Mouse (Mus musculus): ENCODE measurements at regions not wholly inside any gene's neighbourhood (a gene's known extent, or its start where the extent isn't known, plus 50 kb on each side); places are given as distances from the start of the nearest gene placed in this dataset.

- TF ChIP-seq CTCF (IDR thresholded peaks at IDR 0.05), result no peak
- no peak for DNase-seq (ENCODE audit: extremely low spot score in 1 of 2, low spot score in 2 of 2)
- intact Hi-C loops (cut with DNase I), result no loop called here
- Histone ChIP-seq H3K4me3 (no peak overlapping the region), H3K27ac (no peak overlapping the region)
Measured at GRCm38 (mm10) chr15:86925081-86925749, 618.9 kb upstream of the Fam19a5 start.

GRCm38 (mm10) chr15:86932345-86933075 lies 611.6 kb upstream of the Fam19a5 start:
- H3K27ac ChIP-seq, result no peak overlapping the region

GRCm38 (mm10) chr15:86937364-86937763 lies 606.7 kb upstream of the Fam19a5 start:
- no peak overlapping the region for H3K27ac ChIP-seq
- no peak overlapping the region for H3K4me3 ChIP-seq
- intact Hi-C loops (cut with DNase I), result no loop called here
- no peak for DNase-seq (ENCODE audit: extremely low spot score in 1 of 2, low spot score in 2 of 2)
- TF ChIP-seq CTCF (IDR thresholded peaks at IDR 0.05), result no peak

More at GRCm38 (mm10) chr15:86932345-86933075, 611.6 kb upstream of the Fam19a5 start:
- no peak overlapping the region for H3K4me3 ChIP-seq
- intact Hi-C loops (cut with DNase I), result no loop called here
- no peak for TF ChIP-seq CTCF (IDR thresholded peaks at IDR 0.05)
- no peak for DNase-seq (ENCODE audit: extremely low spot score in 1 of 2, low spot score in 2 of 2)

DNA sequence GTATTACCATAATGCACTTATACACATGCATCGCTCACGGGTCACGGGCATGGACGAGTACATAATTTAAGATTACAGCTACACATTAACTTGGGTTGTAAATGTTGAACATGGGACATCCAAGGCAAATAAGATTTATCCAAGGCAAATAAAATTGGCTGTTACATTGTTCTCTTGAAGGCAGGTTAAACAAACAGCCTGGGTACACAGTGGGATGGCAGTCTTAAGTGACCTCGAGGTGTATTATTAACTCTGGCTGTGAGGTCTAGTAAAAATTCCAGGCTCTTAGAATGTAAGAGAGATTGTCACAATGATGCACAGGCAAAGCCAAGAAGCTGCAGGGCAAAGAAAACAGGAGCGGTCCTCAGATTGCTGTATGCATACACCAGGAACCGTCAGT lies 599.6 kb upstream of the Fam19a5 start:
- no peak for DNase-seq (ENCODE audit: extremely low spot score in 1 of 2, low spot score in 2 of 2)
- no peak overlapping the region for H3K27ac ChIP-seq
- no peak overlapping the region for H3K4me3 ChIP-seq
- TF ChIP-seq CTCF (IDR thresholded peaks at IDR 0.05), result no peak
- intact Hi-C loops (cut with DNase I), result no loop called here

- Histone ChIP-seq H3K4me3 (no peak overlapping the region), H3K27ac (no peak overlapping the region)
- no peak for DNase-seq (ENCODE audit: extremely low spot score in 1 of 2, low spot score in 2 of 2)
- no peak for TF ChIP-seq CTCF (IDR thresholded peaks at IDR 0.05)
- intact Hi-C loops (cut with DNase I), result no loop called here
Measured at GRCm38 (mm10) chr15:86952593-86952992, 591.5 kb upstream of the Fam19a5 start.

GRCm38 (mm10) chr15:86957872-86958271 lies 586.2 kb upstream of the Fam19a5 start:
- Histone ChIP-seq H3K4me3 (no peak overlapping the region), H3K27ac (no peak overlapping the region)
- intact Hi-C loops (cut with DNase I), result no loop called here
- TF ChIP-seq CTCF (IDR thresholded peaks at IDR 0.05), result no peak
- no peak for DNase-seq (ENCODE audit: extremely low spot score in 1 of 2, low spot score in 2 of 2)

GRCm38 (mm10) chr15:86962921-86963320 lies 581.2 kb upstream of the Fam19a5 start:
- Histone ChIP-seq H3K27ac (no peak overlapping the region), H3K4me3 (no peak overlapping the region)
- intact Hi-C loops (cut with DNase I), result no loop called here
- no peak for TF ChIP-seq CTCF (IDR thresholded peaks at IDR 0.05)
- DNase-seq (ENCODE audit: extremely low spot score in 1 of 2, low spot score in 2 of 2), result no peak

GRCm38 (mm10) chr15:86963486-86963885 lies 580.6 kb upstream of the Fam19a5 start:
- no peak overlapping the region for H3K4me3 ChIP-seq
- no peak overlapping the region for H3K27ac ChIP-seq
- intact Hi-C loops (cut with DNase I), result no loop called here
- no peak for DNase-seq (ENCODE audit: extremely low spot score in 1 of 2, low spot score in 2 of 2)
- TF ChIP-seq CTCF (IDR thresholded peaks at IDR 0.05), result no peak

DNA sequence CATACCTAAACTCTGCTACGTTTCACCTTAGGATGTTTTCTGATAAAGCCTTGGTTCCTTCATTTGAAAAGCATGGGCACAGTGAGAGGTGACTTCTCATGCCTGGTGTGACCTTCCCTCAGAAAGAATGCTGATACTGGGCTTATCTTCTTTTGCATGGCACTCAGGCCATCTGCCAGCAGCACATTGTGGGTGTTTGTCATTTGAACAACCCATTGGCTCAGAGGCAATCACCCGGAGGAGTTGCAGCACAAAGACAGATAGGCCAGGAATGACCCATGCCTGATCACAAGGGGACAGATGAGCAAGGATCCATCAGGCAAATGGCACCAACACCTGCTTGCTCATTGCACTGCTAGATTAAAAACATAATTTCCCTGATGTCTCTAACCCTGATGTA lies 572.7 kb upstream of the Fam19a5 start:
- no peak for DNase-seq (ENCODE audit: extremely low spot score in 1 of 2, low spot score in 2 of 2)
- intact Hi-C loops (cut with DNase I), result no loop called here
- TF ChIP-seq CTCF (IDR thresholded peaks at IDR 0.05), result no peak

DNA sequence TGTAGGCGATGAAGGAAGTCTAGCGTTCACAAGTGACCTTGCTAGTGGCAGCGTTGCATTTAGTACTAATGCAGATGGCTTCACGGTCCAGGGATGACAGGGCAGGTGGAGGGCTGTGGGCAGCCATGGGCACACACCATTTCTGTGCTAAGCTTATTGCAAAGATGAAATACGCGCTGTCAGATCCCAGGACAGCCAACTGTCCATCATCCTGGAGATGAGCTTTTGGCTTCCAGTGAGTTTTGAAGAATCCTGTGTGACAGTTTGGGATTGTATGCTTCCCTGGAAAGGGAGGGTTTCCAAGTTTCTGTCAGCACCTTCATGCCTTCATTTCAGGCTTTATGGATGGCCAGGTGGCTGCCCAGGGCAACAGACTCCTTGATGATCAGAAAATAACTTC lies 547.9 kb upstream of the Fam19a5 start:
- no peak for DNase-seq (ENCODE audit: extremely low spot score in 1 of 2, low spot score in 2 of 2)
- intact Hi-C loops (cut with DNase I), result no loop called here
- H3K4me3 ChIP-seq, result no peak overlapping the region
- H3K27ac ChIP-seq, result no peak overlapping the region
- TF ChIP-seq CTCF (IDR thresholded peaks at IDR 0.05), result no peak

More for the DNA sequence above, 572.7 kb upstream of the Fam19a5 start:
- Histone ChIP-seq H3K4me3 (no peak overlapping the region), H3K27ac (no peak overlapping the region)

DNA sequence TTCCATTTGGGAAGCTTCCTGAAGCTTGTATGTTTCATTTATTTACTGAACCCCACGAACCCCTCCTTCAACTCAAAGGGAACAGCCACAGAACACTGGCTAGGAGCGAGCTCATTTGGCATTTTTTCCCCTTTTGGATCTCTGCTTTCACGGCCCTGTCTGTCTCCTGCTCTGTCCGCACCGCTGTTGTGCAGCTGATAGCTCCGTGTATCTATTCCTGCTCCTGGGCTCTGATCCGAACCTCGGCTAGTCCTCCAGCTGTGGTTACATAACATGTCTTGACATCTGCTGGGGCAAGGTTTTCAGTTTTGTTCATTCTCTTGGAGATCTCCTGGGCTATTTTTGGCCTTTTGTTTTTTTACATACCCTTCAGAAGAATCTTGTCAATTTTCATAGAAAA lies 525.1 kb upstream of the Fam19a5 start:
- no peak overlapping the region for H3K4me3 ChIP-seq
- H3K27ac ChIP-seq, result no peak overlapping the region
- no peak for TF ChIP-seq CTCF (IDR thresholded peaks at IDR 0.05)
- no peak for DNase-seq (ENCODE audit: extremely low spot score in 1 of 2, low spot score in 2 of 2)
- intact Hi-C loops (cut with DNase I), result no loop called here

DNA sequence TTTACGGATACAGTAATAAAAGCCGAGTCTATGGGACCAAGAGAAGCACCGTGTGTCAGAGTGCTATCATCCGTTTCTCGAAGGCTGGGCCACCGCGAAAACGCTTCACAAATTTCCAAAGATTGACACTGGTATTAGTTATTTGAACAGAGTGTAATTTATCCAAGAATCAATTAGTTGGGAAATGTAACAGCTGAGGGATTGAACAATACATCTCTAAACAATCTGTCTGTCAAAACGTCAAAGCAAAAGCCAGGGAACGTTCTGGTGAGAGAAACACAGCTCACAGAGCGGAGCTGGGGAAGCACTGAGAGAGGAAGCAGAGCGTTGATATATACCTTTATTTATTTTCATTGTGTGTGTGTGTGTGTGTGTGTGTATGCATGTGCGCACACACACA lies 498.1 kb upstream of the Fam19a5 start:
- Histone ChIP-seq H3K4me3 (no peak overlapping the region), H3K27ac (no peak overlapping the region)
- DNase-seq (ENCODE audit: extremely low spot score in 1 of 2, low spot score in 2 of 2), result no peak
- TF ChIP-seq CTCF (IDR thresholded peaks at IDR 0.05), result no peak
- intact Hi-C loops (cut with DNase I), result no loop called here

DNA sequence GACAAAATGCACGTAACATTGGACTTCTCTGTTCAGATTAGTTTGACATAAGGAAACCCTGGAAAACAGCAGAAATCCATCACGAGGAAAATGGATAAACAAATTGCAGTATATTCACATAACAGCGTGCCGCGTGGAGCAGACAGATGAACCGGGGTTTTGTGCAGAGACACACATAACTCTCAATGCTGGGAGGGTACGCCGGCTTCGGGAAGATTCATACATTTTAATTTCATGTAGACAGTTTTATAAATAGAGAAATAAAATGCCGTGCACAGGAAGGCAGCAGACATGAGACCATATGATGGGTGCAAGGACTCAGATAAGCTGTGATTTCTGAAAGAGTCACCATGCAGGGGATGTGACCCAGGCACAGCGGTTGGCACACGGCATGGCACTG lies 489.9 kb upstream of the Fam19a5 start:
- Histone ChIP-seq H3K27ac (no peak overlapping the region), H3K4me3 (no peak overlapping the region)
- no peak for DNase-seq (ENCODE audit: extremely low spot score in 1 of 2, low spot score in 2 of 2)
- intact Hi-C loops (cut with DNase I), result no loop called here
- no peak for TF ChIP-seq CTCF (IDR thresholded peaks at IDR 0.05)
